In genomic region chr5:103209486-103209885, GRCm38 (mm10) we compare ENCODE assay signal across 12 mouse cellular contexts. TPM values are rescaled to one million over a fixed set of nuclear protein-coding genes. Genes with fewer than 3 reads are reported as not detected.
DNase-seq lines count a peak whose midpoint lies in the region; ATAC-seq and TF ChIP-seq lines count a peak whose summit lies in the region.
"Had no signal": no experiment of that assay in that cellular context is flagged by ENCODE, and none has a peak within 500 bp of the region (broad histone marks: within the 10 kb centered on the region; RNA-seq: fewer than 3 reads in every experiment).

No protein-coding gene starts in this region.

- H3K9ac ChIP-seq in forebrain, embryonic 15.5 days (replicated peaks): peak overlapping the region; percentile 73
- peak overlapping the region; percentile 89 for H3K9ac ChIP-seq in midbrain, embryonic 14.5 days (replicated peaks; ENCODE audit: low read length)
- H3K9ac ChIP-seq: limb, embryonic 13.5 days had no signal

- no peaks in the 10 kb centered on the region for H3K9me3 ChIP-seq in forebrain, embryonic 15.5 days
- no peaks in the 10 kb centered on the region for H3K9me3 ChIP-seq in midbrain, embryonic 14.5 days (ENCODE audit: control insufficient read depth, low read length)
- H3K9me3 ChIP-seq: limb, embryonic 13.5 days had no signal

- 69% methylated on average over 6 of the region's 6 CpGs for WGBS in kidney, adult 2 months
- WGBS in cerebellum, adult 2 months: 4% methylated on average over 6 of the region's 6 CpGs
- 41% methylated on average over 6 of the region's 6 CpGs for WGBS in forebrain, embryonic 15.5 days
- WGBS in midbrain, embryonic 14.5 days: 16% methylated on average over 6 of the region's 6 CpGs

- no peaks in the 10 kb centered on the region; the same call in 1 of the 2 replicates for H3K27me3 ChIP-seq in kidney, adult 2 months (replicated peaks; ENCODE audit: control insufficient read depth, insufficient read depth, low read length)
- no peaks in the 10 kb centered on the region for H3K27me3 ChIP-seq in cerebellum, adult 2 months (ENCODE audit: control insufficient read depth, insufficient read depth, low read length)
- H3K27me3 ChIP-seq in forebrain, embryonic 15.5 days: no peaks in the 10 kb centered on the region
- H3K27me3 ChIP-seq in midbrain, embryonic 14.5 days (ENCODE audit: control insufficient read depth, insufficient read depth, low read length): no peaks in the 10 kb centered on the region

- H3K36me3 ChIP-seq in kidney, adult 2 months (ENCODE audit: control insufficient read depth, insufficient read depth, low read length): no peaks in the 10 kb centered on the region
- H3K36me3 ChIP-seq in forebrain, embryonic 15.5 days: peaks cover 4% of the 10 kb centered on the region
- peaks cover 8% of the 10 kb centered on the region; the same call in 1 of the 2 replicates for H3K36me3 ChIP-seq in midbrain, embryonic 14.5 days (ENCODE audit: control insufficient read depth, insufficient read depth, low read length)
- H3K36me3 ChIP-seq: limb, embryonic 13.5 days had no signal

- H3K4me2 ChIP-seq in forebrain, embryonic 15.5 days (replicated peaks): peak overlapping the region; percentile 57
- H3K4me2 ChIP-seq in midbrain, embryonic 14.5 days (ENCODE audit: low read length): peak overlapping the region; percentile 77
- H3K4me2 ChIP-seq: limb, embryonic 13.5 days had no signal

- no peaks in the 10 kb centered on the region for H3K4me1 ChIP-seq in kidney, adult 2 months (ENCODE audit: control insufficient read depth, insufficient read depth, low read length)
- H3K4me1 ChIP-seq in cerebellum, adult 2 months (ENCODE audit: control insufficient read depth, insufficient read depth, low read length): peaks cover 5% of the 10 kb centered on the region
- peaks cover 31% of the 10 kb centered on the region for H3K4me1 ChIP-seq in forebrain, embryonic 15.5 days
- H3K4me1 ChIP-seq in midbrain, embryonic 14.5 days (ENCODE audit: control insufficient read depth, insufficient read depth, low read length): peaks cover 20% of the 10 kb centered on the region

- peak; percentile 4 for DNase-seq in kidney, adult 2 months
- no peak for DNase-seq in kidney, postnatal 4 days
- peak; percentile 64 to 72 for DNase-seq in cerebellum, adult 2 months
- DNase-seq in midbrain, embryonic 14.5 days: peak; percentile 64
- no peak for DNase-seq in ovary, postnatal 36 days (ENCODE audit: low spot score)
- DNase-seq in adrenal gland, adult 18-20 months (ENCODE audit: low spot score in 2 of 2): no peak
- DNase-seq: kidney, adult 8-10 months; thymus, adult 2 months had no signal

- TF ChIP-seq POLR2A in kidney, adult 2 months (IDR thresholded peaks at IDR 0.05; ENCODE audit: low read depth, low read length): no peak
- no peak; the same call in 1 of the 2 replicates for TF ChIP-seq POLR2A in cerebellum, adult 2 months (IDR thresholded peaks at IDR 0.05; ENCODE audit: borderline replicate concordance, insufficient read depth, low read length)

- ATAC-seq in forebrain, embryonic 15.5 days (replicated peaks): no peak
- no peak for ATAC-seq in midbrain, embryonic 14.5 days (ENCODE audit: low FRiP score, low TSS enrichment)
- no peak for ATAC-seq in CD4-positive, CD25-positive, alpha-beta regulatory T cell, adult 4 months

- H3K4me3 ChIP-seq in kidney, adult 2 months (ENCODE audit: insufficient read depth, low read depth, low read length): no peak overlapping the region
- H3K4me3 ChIP-seq in cerebellum, adult 2 months (replicated peaks; ENCODE audit: insufficient read depth, low read depth, low read length): peak overlapping the region; percentile 98
- H3K4me3 ChIP-seq in forebrain, embryonic 15.5 days: peak overlapping the region; percentile 54
- peak overlapping the region; percentile 53 for H3K4me3 ChIP-seq in midbrain, embryonic 14.5 days (replicated peaks; ENCODE audit: low read depth, low read length)
- H3K4me3 ChIP-seq: limb, embryonic 13.5 days had no signal

- H3K27ac ChIP-seq in kidney, adult 2 months (ENCODE audit: insufficient read depth, low read depth, low read length): no peak overlapping the region
- H3K27ac ChIP-seq in cerebellum, adult 2 months (ENCODE audit: insufficient read depth, low read length): peak overlapping the region; percentile 95
- peak overlapping the region; percentile 87 for H3K27ac ChIP-seq in forebrain, embryonic 15.5 days (replicated peaks)
- peak overlapping the region; percentile 93 for H3K27ac ChIP-seq in midbrain, embryonic 14.5 days (replicated peaks; ENCODE audit: low read depth, low read length)
- H3K27ac ChIP-seq: limb, embryonic 13.5 days; macrophage had no signal

- no peak for TF ChIP-seq CTCF in kidney, adult 2 months (conservative IDR thresholded peaks at IDR 0.05; ENCODE audit: insufficient read depth, insufficient read length, low read depth, low read length)
- TF ChIP-seq CTCF in cerebellum, adult 2 months (IDR thresholded peaks at IDR 0.05; ENCODE audit: borderline replicate concordance, insufficient read depth, low read depth, low read length): no peak

RNA-seq across cellular contexts. Expression of gene Mapk10, which starts 1.6 kb away (rescaled TPM):
- polyA plus RNA-seq in kidney, adult 2 months (2012; rRNA removed): 0.45 and 1.5 TPM in 2 replicates
- polyA plus RNA-seq in cerebellum, adult 2 months (2012; rRNA removed): 157 and 167 TPM in 2 replicates
- 76.5 and 83.9 TPM in 2 replicates for polyA plus RNA-seq in forebrain, embryonic 15.5 days (2015; fragmentation: Nextera tagmentation; extraction: Ambion mirVana)
- polyA plus RNA-seq in midbrain, embryonic 14.5 days (2014; fragmentation: Nextera tagmentation; extraction: Ambion mirVana): 119 and 132 TPM in 2 replicates
- total RNA-seq in adrenal gland, adult 18-20 months (2021): 1 to 10 TPM; 5.7 to 9.8 TPM
- not detected for polyA plus RNA-seq in CD4-positive, CD25-positive, alpha-beta regulatory T cell, adult 4 months (2017; shearing (Covaris generic))
- polyA plus RNA-seq: macrophage had no signal

Comparison
In these comparisons a context has a peak if more than half of its experiments do, and no peak if none do; other contexts are left out.
1. DNase-seq: peak in kidney, adult 2 months (single experiment), cerebellum, adult 2 months (2 of 2) and midbrain, embryonic 14.5 days (single experiment); none in kidney, postnatal 4 days (0 of 2), ovary, postnatal 36 days (single experiment) and adrenal gland, adult 18-20 months (0 of 2).
2. RNA of gene Mapk10, which starts 1.6 kb away (polyA plus RNA-seq): 157 to 167 TPM in cerebellum, adult 2 months, 119 to 132 TPM in midbrain, embryonic 14.5 days and 76.5 to 83.9 TPM in forebrain, embryonic 15.5 days; 0.45 to 1.5 TPM in kidney, adult 2 months and not detected in CD4-positive, CD25-positive, alpha-beta regulatory T cell, adult 4 months; every median in the first group is over 10 times any median in the second.